Mouse (Mus musculus): ENCODE results near the gene Gstt1. TPM values are rescaled to one million over a fixed set of nuclear protein-coding genes. Genes with fewer than 3 reads are reported as not detected.
"Not testable (repeated sequence)": the region's sequence is repeated elsewhere in the genome, so short reads cannot be mapped to it uniquely, and the experiment has no call there.

Gstt1 gene
- total and polyA plus RNA-seq, 2 experiments from 2014 or later, result 19.2 to 21.3 TPM

DNA sequence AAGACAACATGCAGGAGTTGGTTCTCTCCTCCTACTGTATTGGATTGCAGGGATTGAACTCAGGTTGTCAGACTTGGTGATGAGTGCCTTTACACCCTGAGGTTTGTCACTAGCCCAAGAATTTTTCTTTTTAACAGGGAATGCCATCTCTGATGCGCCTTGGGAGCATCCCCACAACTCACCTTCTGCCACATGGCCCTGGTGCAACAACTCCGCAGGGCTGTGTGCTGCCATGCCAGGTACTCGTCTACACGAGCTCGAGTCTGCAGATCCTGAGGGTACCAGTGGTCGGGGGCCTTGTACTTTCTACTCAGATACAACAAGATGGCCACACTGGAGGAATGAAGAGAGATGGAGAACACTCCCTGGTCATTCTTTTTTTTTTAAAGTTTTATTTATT, 21.8 kb downstream of the Gstt1 start:
- WGBS, result 85% methylated on average over 6 of the region's 6 CpGs
- Histone ChIP-seq H3K9me3 (ENCODE audit: low read length) (no peaks in the 10 kb centered on the region), H3K9ac (no peak overlapping the region), H3K36me3 (ENCODE audit: insufficient read depth) (no peaks in the 10 kb centered on the region), H3K4me1 (ENCODE audit: insufficient read depth) (0 out of 2 replicates have a peak, but pooled peaks cover 11% of the 10 kb centered on the region), H3K4me2 (ENCODE audit: low read depth) (no peak overlapping the region), H3K27me3 (ENCODE audit: insufficient read depth, low read length) (peaks cover 16% of the 10 kb centered on the region), H3K27ac (ENCODE audit: low read depth, low read length) (no peak overlapping the region), H3K4me3 (ENCODE audit: low read depth, low read length) (no peak overlapping the region)
- DNase-seq (no peak), ATAC-seq (no peak)
- no peak for TF ChIP-seq CTCF (IDR thresholded peaks at IDR 0.05; ENCODE audit: low read depth)

DNA sequence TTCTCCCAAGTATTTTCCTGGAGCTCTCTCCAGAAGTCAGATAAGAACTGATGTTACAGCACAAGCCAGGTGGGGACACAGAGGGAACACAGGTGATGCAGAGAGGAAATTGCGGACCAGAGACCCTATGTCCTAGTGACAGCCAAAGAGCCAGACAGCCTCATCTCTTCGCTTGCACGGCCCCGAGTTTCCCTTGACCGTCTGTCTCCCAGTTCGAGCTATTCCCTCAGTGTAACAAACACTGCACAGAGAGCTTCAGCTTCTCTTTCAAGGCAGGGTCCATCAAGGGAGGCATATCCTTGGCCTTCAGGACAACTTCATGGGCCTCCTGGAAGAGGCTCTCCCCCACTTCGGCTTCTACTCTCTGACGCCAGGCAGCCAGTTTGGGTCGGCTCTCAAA, 23.8 kb downstream of the Gstt1 start:
- no peak for TF ChIP-seq CTCF (IDR thresholded peaks at IDR 0.05; ENCODE audit: low read depth)
- Histone ChIP-seq H3K4me3 (ENCODE audit: low read depth, low read length) (no peak overlapping the region), H3K9ac (no peak overlapping the region), H3K36me3 (ENCODE audit: insufficient read depth) (no peaks in the 10 kb centered on the region), H3K27ac (ENCODE audit: low read depth, low read length) (no peak overlapping the region), H3K27me3 (ENCODE audit: insufficient read depth, low read length) (no peaks in the 10 kb centered on the region; the same call in 1 of the 2 replicates), H3K9me3 (ENCODE audit: low read length) (no peaks in the 10 kb centered on the region), H3K4me2 (ENCODE audit: low read depth) (no peak overlapping the region), H3K4me1 (ENCODE audit: insufficient read depth) (0 out of 2 replicates have a peak, but pooled peaks cover 3% of the 10 kb centered on the region)
- ATAC-seq (no peak), DNase-seq (no peak)
- 90% methylated on average over 9 of the region's 9 CpGs for WGBS

- H3K27ac ChIP-seq (ENCODE audit: low read depth, low read length), result no peak overlapping the region
- H3K4me2 ChIP-seq (ENCODE audit: low read depth), result no peak overlapping the region
- 0 out of 2 replicates have a peak, but pooled peaks cover 3% of the 10 kb centered on the region for H3K4me1 ChIP-seq (ENCODE audit: insufficient read depth)
- no peak for TF ChIP-seq CTCF (IDR thresholded peaks at IDR 0.05; ENCODE audit: low read depth)
- no peak for DNase-seq
- H3K4me3 ChIP-seq (ENCODE audit: low read depth, low read length), result no peak overlapping the region
- ATAC-seq, result no peak
- WGBS, result 91% methylated on average over 5 of the region's 5 CpGs
- no peaks in the 10 kb centered on the region for H3K27me3 ChIP-seq (ENCODE audit: insufficient read depth, low read length)
- H3K36me3 ChIP-seq (ENCODE audit: insufficient read depth), result no peaks in the 10 kb centered on the region
- H3K9me3 ChIP-seq (ENCODE audit: low read length), result no peaks in the 10 kb centered on the region
- no peak overlapping the region for H3K9ac ChIP-seq
Measured at GRCm38 (mm10) chr10:75774102-75774501, 24.3 kb downstream of the Gstt1 start.

DNA sequence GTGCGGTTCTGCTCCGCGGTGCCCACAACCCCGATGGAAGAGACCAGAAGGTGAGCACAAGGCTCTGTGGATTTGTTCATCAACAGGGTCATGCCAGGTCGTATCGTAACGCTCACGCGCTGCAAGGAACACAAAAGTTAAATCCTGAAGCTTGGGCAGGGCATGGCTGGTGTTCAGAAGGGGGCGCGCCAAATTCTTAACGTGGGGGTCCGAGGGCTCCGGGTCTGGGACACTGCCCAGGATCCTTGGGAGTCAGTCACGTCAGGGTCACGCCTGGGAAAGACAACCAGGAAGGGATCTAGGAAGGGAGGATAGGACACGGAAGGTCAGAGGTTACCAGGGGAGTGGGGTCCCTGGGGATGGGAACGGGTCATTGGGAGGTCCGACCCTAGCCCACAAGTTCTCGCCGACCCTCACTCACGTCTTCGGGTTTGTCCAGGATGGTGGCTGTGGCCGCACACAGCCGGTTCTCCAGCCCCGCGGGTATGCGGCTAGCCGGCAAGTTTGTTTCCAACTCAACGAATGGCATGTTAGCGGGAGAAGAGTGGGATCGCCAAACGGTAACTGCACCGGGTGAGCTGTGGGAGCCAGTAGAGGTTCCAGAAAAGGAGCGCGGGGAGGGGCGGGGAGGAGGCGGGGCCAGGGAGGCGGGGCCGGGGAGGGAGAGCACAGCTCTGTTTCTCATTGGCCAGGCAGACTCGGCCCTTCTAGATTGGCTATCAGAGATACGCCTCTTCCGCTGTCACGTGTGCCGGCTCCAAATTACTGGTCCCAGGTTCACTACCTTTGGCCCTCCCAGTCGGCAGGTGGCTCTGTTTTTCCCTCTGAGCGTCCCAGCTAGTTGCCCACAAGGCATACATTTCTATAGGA, 25.4 kb downstream of the Gstt1 start, which contains the start of gene Ddt:
TSS of gene Ddt (minus strand) at position 620 of the 870 bp plus-strand sequence.
- peak; percentile 15; the same call in 1 of the 2 replicates for TF ChIP-seq CTCF (IDR thresholded peaks at IDR 0.05; ENCODE audit: low read depth)
- H3K4me3 ChIP-seq (ENCODE audit: low read depth, low read length), result peak within 1 kb of the TSS; percentile 54
- under 1% methylated on average over 47 of the region's 47 CpGs for WGBS
- peak; percentile 98 for ATAC-seq
- no peaks in the 10 kb centered on the region for H3K36me3 ChIP-seq (ENCODE audit: insufficient read depth)
- H3K27ac ChIP-seq (ENCODE audit: low read depth, low read length), result no peak within 1 kb of the TSS; the same call in 1 of the 2 replicates
- peak within 1 kb of the TSS; percentile 63 for H3K9ac ChIP-seq
- peak within 1 kb of the TSS; percentile 95 for H3K4me2 ChIP-seq (ENCODE audit: low read depth)
- H3K9me3 ChIP-seq (ENCODE audit: low read length), result no peaks in the 10 kb centered on the region
- no peaks in the 10 kb centered on the region for H3K27me3 ChIP-seq (ENCODE audit: insufficient read depth, low read length)
- 0 out of 2 replicates have a peak, but pooled peaks cover 3% of the 10 kb centered on the region for H3K4me1 ChIP-seq (ENCODE audit: insufficient read depth)
- DNase-seq, result peak; percentile 89

GRCm38 (mm10) chr10:75767756-75768155, 30.6 kb downstream of the Gstt1 start:
- WGBS, result 29% methylated on average over 5 of the region's 5 CpGs
- H3K9ac ChIP-seq; H3K4me3 ChIP-seq (ENCODE audit: low read depth, low read length); H3K27ac ChIP-seq (ENCODE audit: low read depth, low read length); ATAC-seq; H3K27me3 ChIP-seq (ENCODE audit: insufficient read depth, low read length); H3K9me3 ChIP-seq (ENCODE audit: low read length); H3K4me1 ChIP-seq (ENCODE audit: insufficient read depth); H3K4me2 ChIP-seq (ENCODE audit: low read depth); DNase-seq; H3K36me3 ChIP-seq (ENCODE audit: insufficient read depth): not testable (repeated sequence)

GRCm38 (mm10) chr10:75766856-75767255, 31.5 kb downstream of the Gstt1 start:
- no peaks in the 10 kb centered on the region for H3K9me3 ChIP-seq (ENCODE audit: low read length)
- no peak overlapping the region for H3K4me2 ChIP-seq (ENCODE audit: low read depth)
- WGBS, result 87% methylated on average over 6 of the region's 6 CpGs
- ATAC-seq (no peak), DNase-seq (no peak)
- H3K4me1 ChIP-seq (ENCODE audit: insufficient read depth), result peaks cover 9% of the 10 kb centered on the region
- TF ChIP-seq CTCF (IDR thresholded peaks at IDR 0.05; ENCODE audit: low read depth), result no peak
- no peaks in the 10 kb centered on the region for H3K36me3 ChIP-seq (ENCODE audit: insufficient read depth)
- H3K27ac ChIP-seq (ENCODE audit: low read depth, low read length), result no peak overlapping the region
- H3K4me3 ChIP-seq (ENCODE audit: low read depth, low read length), result no peak overlapping the region
- no peaks in the 10 kb centered on the region for H3K27me3 ChIP-seq (ENCODE audit: insufficient read depth, low read length)
- no peak overlapping the region for H3K9ac ChIP-seq

All from forebrain, postnatal 0 days (tissue).